Mouse (Mus musculus): ENCODE measurements around the gene Cldn34b3. TPM values are rescaled to one million over a fixed set of nuclear protein-coding genes. Genes with fewer than 3 reads are reported as not detected.

Gene Cldn34b3
- not detected in 2 replicates for polyA plus RNA-seq (2015; fragmentation: Nextera tagmentation; extraction: Ambion mirVana)

GRCm38 (mm10) chrX:76264004-76264403, at the start of gene Cldn34b3:
TSS of gene Cldn34b3 (plus strand) at chrX:76264304.

Other genes starting within 250 kb of the Cldn34b3 start
- gene Cldn34b4, start 129.0 kb downstream of the Cldn34b3 start, polyA plus RNA-seq (2015; fragmentation: Nextera tagmentation; extraction: Ambion mirVana): not detected in 2 replicates

All from spleen, postnatal 0 days (tissue).